Comparison of ENCODE assay signal across 8 mouse cellular contexts in the genomic region with DNA sequence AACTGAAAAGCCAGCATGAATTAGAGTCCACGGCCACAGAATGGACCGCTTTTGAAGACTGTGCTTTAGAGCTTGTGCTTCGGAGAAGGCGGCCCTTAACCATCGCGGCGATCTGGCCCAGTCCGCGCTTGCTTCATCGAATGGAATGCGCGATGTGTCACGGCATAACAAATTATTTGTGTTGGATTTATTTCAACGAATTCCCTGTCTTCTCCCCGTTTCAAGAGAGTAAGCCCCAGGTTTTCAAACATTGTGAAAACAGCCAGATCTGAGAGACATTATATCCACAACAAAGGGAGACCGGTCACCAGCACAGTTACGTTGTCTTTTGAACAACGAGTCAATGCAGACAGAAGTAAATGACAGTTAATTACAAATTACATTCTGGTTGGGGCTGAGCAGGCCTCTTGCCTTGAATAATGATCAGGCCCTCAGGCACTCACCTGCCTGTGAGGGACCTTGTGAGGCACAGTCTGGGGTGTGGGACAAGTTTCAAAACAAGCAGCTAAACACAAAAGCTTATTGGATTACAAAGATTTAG.
DNase-seq lines count a peak whose midpoint lies in the region; ATAC-seq lines count a peak whose summit lies in the region.
"Had no signal": no experiment of that assay in that cellular context is flagged by ENCODE, and none has a peak within 500 bp of the region (broad histone marks: within the 10 kb centered on the region; RNA-seq: fewer than 3 reads in every experiment).

No protein-coding gene starts in this region.

- ATAC-seq in erythroblast, adult 5-6 weeks (replicated peaks; ENCODE audit: low FRiP score, poor library complexity, severe bottlenecking): no peak

- no peak overlapping the region for H3K27ac ChIP-seq in forebrain, embryonic 10.5 days
- H3K27ac ChIP-seq in midbrain, embryonic 10.5 days (replicated peaks): 0 out of 2 replicates have a peak overlapping the region, but pooled peaks have one; percentile 52
- H3K27ac ChIP-seq: limb, embryonic 13.5 days had no signal

- peaks cover 100% of the 10 kb centered on the region for H3K27me3 ChIP-seq in forebrain, embryonic 10.5 days (ENCODE audit: poor library complexity, severe bottlenecking)
- peaks cover 78% of the 10 kb centered on the region for H3K27me3 ChIP-seq in midbrain, embryonic 10.5 days (ENCODE audit: low read depth, poor library complexity, severe bottlenecking)

- no peaks in the 10 kb centered on the region for H3K36me3 ChIP-seq in forebrain, embryonic 10.5 days (replicated peaks)
- no peaks in the 10 kb centered on the region for H3K36me3 ChIP-seq in midbrain, embryonic 10.5 days
- H3K36me3 ChIP-seq: limb, embryonic 13.5 days had no signal

- peak overlapping the region; percentile 3; the same call in 1 of the 2 replicates for H3K4me3 ChIP-seq in forebrain, embryonic 10.5 days
- H3K4me3 ChIP-seq in midbrain, embryonic 10.5 days: no peak overlapping the region
- H3K4me3 ChIP-seq: limb, embryonic 13.5 days had no signal

- H3K9me3 ChIP-seq in forebrain, embryonic 10.5 days: no peaks in the 10 kb centered on the region
- H3K9me3 ChIP-seq in midbrain, embryonic 10.5 days (replicated peaks): no peaks in the 10 kb centered on the region
- H3K9me3 ChIP-seq: limb, embryonic 13.5 days had no signal

- peaks cover 26% of the 10 kb centered on the region for H3K4me1 ChIP-seq in forebrain, embryonic 10.5 days
- peaks cover 26% of the 10 kb centered on the region for H3K4me1 ChIP-seq in midbrain, embryonic 10.5 days
- H3K4me1 ChIP-seq: limb, embryonic 13.5 days had no signal

- DNase-seq in embryo, embryonic 11 days: peak; percentile 46
- peak; percentile 26 for DNase-seq in forebrain, embryonic 10.5 days (ENCODE audit: extremely low spot score, low spot score)
- DNase-seq in kidney, adult 9 months: peak; percentile 69
- DNase-seq in midbrain, embryonic 10.5 days (ENCODE audit: low spot score): no peak
- DNase-seq in retina, embryonic 14.5 days (ENCODE audit: low spot score): no peak
- DNase-seq in left cerebral cortex, adult 11 months (ENCODE audit: low spot score): no peak

- 39% methylated on average over 18 of the region's 18 CpGs for WGBS in forebrain, embryonic 10.5 days
- WGBS in midbrain, embryonic 10.5 days: 40% methylated on average over 18 of the region's 18 CpGs

Comparison
In these comparisons a context has a peak if more than half of its experiments do, and no peak if none do; other contexts are left out.
1. DNase-seq: peak in embryo, embryonic 11 days (single experiment), forebrain, embryonic 10.5 days (single experiment) and kidney, adult 9 months (single experiment); none in midbrain, embryonic 10.5 days (single experiment), retina, embryonic 14.5 days (single experiment) and left cerebral cortex, adult 11 months (single experiment).